Mouse (Mus musculus) cerebellum, postnatal 10 days (tissue): ENCODE measurements at regions not wholly inside any gene's neighbourhood (a gene's known extent, or its start where the extent isn't known, plus 50 kb on each side); places are given as distances from the start of the nearest gene placed in this dataset.

Source experiments
- DNase-seq, 2 experiments: peaks; one replicate each; pipeline ENCODE4 v3.0.0; 2021; ENCODE audit warnings: mixed read lengths in 2 of 2

DNA sequence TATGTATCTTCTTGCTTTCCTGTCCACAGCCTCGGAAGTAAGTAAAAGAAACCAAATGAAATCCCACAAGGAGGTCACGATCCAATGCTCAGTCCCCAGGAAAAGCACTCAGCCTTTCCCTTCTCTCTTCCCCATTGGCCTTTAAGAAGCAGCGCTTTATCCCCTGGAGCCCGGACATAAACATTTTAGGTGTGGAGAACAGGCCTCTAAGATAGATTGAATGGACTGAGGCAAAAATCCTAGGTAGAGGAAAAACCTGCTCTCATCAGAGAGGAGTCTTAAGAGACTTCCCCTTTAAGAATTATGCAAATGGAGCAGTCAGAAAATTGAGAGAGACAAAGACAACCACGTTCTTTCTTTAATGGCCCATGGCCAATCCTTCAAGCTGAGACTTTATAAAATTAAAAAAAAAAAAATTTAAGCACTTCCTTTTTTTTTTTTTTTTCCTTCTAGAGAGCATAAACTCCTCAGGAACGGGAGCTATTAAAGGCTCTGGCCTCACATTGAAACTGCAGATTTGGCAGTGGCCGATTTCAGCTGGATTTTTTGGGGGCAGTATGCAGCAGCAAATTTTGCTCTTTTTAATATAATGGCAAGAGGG is 1020.5 kb downstream of the 9330182O14Rik start:
- DNase-seq = no peak

DNA sequence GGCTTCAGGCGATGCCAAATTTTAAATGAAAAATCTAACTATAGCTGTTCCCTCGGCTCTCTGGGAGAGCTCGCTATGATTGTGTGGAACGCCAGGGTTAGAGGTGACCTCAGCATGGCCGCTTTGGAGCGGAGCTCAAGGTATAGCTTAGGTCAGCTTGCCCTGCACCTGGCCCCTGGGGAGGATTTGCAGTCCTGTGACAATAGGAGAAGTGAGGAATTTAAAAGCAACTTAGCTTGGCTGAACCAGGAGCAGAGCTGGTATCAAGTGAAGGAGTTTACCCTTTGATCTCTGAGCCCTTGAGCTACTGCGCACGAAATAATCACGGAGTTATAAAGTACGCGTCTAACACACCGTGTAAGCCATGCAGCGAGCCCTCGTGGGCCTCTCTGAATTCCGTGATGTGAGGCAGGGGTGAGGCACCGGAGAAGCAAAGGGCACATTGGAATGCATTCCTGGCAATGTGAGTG is 1021.0 kb downstream of the 9330182O14Rik start:
- peak; percentile 35 for DNase-seq

DNA sequence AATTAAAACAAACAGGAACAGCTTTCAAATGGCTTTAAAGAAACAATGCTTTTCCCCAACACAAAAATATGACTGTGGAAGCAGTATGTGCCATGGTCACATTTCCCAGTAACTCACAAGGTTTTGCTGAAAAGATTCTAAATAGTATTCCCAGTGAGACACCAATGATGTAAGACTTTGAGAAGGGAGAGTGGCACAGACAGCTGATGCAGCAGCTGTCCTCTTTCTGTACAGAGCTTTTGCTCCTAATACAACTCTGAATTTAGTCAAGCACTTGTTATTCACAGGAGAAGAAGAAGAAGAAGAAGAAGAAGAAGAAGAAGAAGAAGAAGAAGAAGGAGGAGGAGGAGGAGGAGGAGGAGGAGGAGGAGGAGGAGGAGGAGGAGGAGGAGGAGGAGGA is 1023.6 kb downstream of the 9330182O14Rik start:
- DNase-seq = no peak

DNA sequence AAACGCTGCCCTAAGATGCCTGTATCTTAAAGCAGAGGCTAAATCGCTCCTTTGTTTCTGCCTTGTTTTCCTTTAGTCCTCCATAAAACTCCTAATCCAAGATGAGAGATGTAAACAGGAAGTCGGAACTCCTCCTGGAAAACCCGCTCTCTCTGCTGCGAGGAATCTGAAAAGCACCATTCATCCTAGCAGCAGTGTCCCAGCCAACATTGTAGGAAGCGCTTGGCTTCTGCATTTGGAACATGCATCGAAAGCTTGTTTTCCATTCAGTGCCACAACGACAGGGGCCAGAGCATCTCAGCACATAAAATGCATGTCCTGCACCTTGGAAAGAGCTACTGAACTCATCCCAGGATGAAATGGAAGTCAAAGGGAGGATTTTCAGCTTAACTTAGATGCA is 1028.1 kb downstream of the 9330182O14Rik start:
- peak; percentile 15 to 19 for DNase-seq

DNA sequence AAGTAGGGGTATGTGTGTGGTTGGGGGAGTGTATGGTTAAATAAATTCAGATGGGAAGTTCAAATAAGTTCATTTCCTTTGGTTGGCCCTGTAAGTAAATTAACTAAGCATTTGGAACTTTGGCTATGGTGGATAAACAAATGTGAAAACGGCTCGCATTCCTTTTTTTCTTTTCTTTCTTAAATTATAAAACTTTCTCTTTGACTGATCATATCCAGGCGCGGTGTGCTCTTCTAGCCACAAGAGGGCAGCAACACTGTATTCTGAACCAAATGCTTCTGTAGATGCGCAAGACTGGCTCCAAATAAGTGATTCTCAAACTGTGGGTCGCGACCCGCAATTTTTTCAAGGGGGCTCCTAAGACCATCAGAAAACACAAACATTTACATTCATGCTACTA is 1028.6 kb downstream of the 9330182O14Rik start:
- DNase-seq = peak; percentile 72 to 78

DNA sequence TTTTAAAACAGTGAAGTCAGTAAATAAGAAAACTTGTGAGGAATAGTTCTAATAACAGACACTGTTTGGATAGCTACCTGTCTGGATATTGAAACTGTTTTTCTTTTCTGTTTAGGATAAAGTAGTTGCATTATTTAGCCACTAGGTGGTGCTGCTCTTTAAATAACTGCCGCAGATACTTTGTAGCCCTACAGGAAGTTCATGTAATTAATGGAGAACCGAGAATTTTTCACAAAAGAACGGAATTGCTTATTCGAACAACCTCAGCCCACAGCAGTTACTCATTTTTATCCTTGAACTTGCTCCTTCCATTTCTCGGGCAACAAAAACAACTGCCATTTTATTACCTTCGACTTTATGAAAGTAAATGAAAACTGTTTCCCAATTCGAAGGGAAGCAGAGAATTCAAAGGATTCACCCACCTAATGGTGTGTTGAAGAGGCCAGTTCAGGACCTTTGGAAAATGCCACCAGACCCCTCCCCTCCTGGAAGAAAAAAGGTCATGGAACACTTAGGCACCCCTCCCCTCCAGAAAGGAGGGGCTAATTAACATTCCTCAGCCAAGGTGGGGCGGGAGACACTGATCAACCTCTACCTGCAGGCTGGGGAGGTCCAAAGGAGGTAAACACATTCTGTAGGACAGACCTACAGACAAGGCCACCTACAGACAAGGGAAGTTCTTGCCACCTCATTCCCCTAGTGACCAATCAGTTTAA is 1029.6 kb downstream of the 9330182O14Rik start:
- peak; percentile 31 to 77 for DNase-seq

DNA sequence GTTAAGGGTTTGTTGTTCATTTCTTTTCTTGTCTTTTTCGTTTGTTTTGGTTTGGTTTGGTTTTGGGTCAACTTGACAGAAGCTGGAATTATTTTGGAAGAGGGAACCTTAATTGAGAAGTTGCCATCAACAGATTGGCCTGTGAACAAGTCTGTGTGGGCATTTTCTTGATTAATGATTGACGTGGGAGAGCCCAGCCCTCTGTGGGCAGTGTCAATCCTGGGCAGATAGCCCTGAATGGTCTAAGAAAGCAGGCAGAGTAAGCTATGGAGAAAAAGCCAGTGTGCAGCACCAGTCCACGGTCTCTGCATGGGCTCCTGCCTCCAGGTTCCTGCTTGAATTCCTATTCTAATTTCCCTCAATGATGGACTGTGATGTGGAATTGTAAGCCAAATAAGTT is 1031.4 kb downstream of the 9330182O14Rik start:
- DNase-seq = no peak

DNA sequence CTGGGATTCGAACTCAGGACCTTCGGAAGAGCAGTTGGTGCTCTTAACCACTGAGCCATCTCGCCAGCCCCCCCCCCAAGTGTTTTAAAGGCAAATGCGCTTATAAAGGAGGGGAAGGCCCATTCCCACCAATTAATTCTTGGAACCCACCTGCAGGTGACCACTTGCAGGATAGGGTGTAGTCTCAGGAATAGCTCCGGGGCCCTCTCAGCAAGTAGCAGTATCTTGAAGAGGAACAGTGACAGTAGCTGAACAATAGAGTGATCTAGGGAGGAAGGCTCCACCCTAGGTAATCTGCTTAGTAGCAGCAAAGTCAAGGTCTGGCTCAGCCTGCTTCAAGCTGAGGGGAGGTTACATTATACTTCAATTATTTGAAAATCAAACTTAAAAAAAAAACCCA is 1056.6 kb downstream of the 9330182O14Rik start:
- no peak for DNase-seq

DNA sequence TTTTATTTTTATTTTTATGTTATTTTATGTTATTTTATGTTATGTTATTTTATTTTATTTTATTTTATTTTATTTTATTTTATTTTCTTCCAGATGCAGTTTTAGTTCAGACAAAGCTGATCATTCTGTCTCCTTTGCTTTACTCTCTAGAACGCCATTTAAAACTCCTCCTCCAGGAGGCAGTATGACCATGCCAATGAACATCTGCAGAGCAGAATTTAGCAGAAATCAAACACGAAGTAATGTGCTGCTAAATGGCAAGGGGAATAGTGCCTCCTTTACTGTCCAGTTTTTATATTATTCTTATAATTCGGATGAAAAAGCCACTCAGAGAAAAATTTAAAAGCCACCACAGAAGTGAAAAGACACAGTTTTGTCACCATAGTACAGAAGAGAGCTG is 1059.1 kb downstream of the 9330182O14Rik start:
- DNase-seq = peak; percentile 87 to 92

DNA sequence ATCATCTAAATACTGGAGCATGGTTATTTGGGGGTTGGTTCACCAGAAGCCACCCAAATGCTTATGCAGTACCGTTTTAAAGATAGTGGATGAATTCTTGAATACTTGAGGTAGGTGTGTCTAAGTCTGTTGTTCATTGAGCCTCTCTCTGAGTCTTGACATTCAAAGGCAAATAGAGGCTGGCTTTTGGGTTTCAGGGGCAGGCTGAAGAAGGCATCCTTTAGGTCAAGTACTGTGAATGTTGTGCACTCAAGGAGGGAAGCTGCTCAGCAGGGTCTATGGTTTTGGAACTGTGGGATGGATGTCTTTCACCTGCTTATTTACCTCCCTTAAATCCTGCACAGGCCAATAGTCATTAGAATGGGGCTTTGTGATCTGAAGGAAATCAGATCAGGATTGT is 1089.6 kb downstream of the 9330182O14Rik start:
- no peak for DNase-seq

DNA sequence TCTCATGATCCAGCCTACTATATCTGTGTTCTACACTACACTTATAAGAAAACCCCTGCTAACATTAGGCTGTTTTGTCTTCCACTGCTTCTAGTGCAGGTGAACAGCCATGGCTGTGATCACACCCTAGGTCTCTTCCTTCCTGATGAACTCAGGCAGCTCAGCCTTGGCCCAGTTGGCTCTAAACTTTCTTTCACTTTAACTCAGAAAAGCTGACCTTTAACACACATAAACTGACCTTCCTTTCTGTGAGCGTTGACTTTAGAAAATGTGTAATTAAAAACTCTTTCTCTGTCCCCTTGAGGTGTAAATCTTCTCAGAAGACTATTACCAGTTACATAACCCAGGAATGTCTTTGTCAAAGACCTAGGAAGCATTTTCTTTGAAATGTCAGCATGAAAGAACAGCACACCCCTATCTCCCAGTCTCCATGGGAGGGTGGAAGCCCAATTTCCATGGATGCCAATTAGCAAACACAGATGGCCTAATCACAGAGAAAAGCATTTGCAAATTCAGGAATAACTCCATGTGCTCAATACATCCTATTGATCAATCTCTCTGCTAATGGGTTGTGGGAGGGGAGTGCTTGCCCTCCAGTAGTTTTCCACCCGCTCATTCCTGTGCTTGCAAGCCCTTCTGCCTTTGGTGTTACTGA is 1098.4 kb downstream of the 9330182O14Rik start:
- DNase-seq = no peak
